Mouse (Mus musculus): Measurements from ENCODE around the gene Col25a1.

GRCm38 (mm10) chr3:130440689-130441088, 309.4 kb downstream of the Col25a1 start:
- TF ChIP-seq POLR2A (IDR thresholded peaks at IDR 0.05; ENCODE audit: borderline replicate concordance, insufficient read depth, low read length) (no peak), CTCF (IDR thresholded peaks at IDR 0.05; ENCODE audit: borderline replicate concordance, insufficient read depth, low read depth, low read length) (no peak)
